Mouse (Mus musculus) limb, embryonic 14.5 days (tissue): ENCODE results near the gene Siglecf. TPM values are rescaled to one million over a fixed set of nuclear protein-coding genes. Genes with fewer than 3 reads are reported as not detected.

ENCODE experiments used
- ATAC-seq: fragments of 200-750 bp; cut with Nextera tagmentation; 2 replicates; pipeline ENCODE4 v1.8.0; 2017; ENCODE audit warnings: low read depth, moderate number of reproducible peaks, moderate TSS enrichment; ENCODE audit not compliant: low FRiP score
- DNase-seq: peaks from one replicate; pipeline ENCODE4 v3.0.0-alpha.2; 2015; ENCODE audit warnings: low spot score
- H3K27ac ChIP-seq: fragments of 300-500 bp; sonication (generic); replicated peaks from 2 replicates; pipeline ENCODE4 v1.5.1; 2014; ENCODE audit warnings: low read depth, mild to moderate bottlenecking, low read length, moderate library complexity, mixed read lengths
- H3K27me3 ChIP-seq: fragments of 300-500 bp; sonication (generic); 2 replicates; pipeline ENCODE4 v1.6.1; 2014; ENCODE audit warnings: low read length, mixed read lengths; ENCODE audit not compliant: control insufficient read depth, insufficient read depth
- H3K36me3 ChIP-seq: fragments of 300-500 bp; sonication (generic); 2 replicates; pipeline ENCODE4 v1.6.1; 2014; ENCODE audit warnings: mild to moderate bottlenecking, low read length, moderate library complexity, mixed read lengths; ENCODE audit not compliant: control insufficient read depth, insufficient read depth
- H3K4me1 ChIP-seq: fragments of 300-500 bp; sonication (generic); 2 replicates; pipeline ENCODE4 v1.6.1; 2014; ENCODE audit warnings: antibody characterized with exemption, low read length, mixed read lengths; ENCODE audit not compliant: control insufficient read depth, insufficient read depth
- H3K4me2 ChIP-seq: fragments of 300-500 bp; sonication (generic); replicated peaks from 2 replicates; pipeline ENCODE4 v1.6.1; 2014; ENCODE audit warnings: low read depth, mild to moderate bottlenecking, low read length, moderate library complexity; ENCODE audit not compliant: severe bottlenecking
- H3K4me3 ChIP-seq: fragments of 300-500 bp; sonication (generic); replicated peaks from 2 replicates; pipeline ENCODE4 v1.5.1; 2014; ENCODE audit warnings: low read length
- H3K9ac ChIP-seq: fragments of 300-500 bp; sonication (generic); 2 replicates; pipeline ENCODE4 v1.6.1; 2014; ENCODE audit warnings: mild to moderate bottlenecking, low read depth, low read length, moderate library complexity; ENCODE audit not compliant: severe bottlenecking
- H3K9me3 ChIP-seq: fragments of 300-500 bp; sonication (generic); 2 replicates; pipeline ENCODE4 v1.6.1; 2016; ENCODE audit warnings: low read length; ENCODE audit not compliant: control insufficient read depth
- POLR2A ChIP-seq: fragments of 200-500 bp; IDR thresholded peaks from 2 replicates; pipeline ENCODE4 v1.8.0; 2012; ENCODE audit warnings: inconsistent platforms, mild to moderate bottlenecking, moderate library complexity, borderline replicate concordance; ENCODE audit not compliant: insufficient read depth, insufficient read length; ENCODE audit errors: extremely low read depth
- WGBS: fragments of 180-500 bp; shearing (Covaris S2); extraction: QIAGEN DNeasy Blood & Tissue Kit; methylation state at CpG from one replicate; pipeline ENCODE4 v1.1.7; 2014; 5-methylcytosine and 5-hydroxymethylcytosine counted together
- polyA plus RNA-seq, 2 experiments: library from polyadenylated mRNA; depleted of rRNA in 1 of 2; stranded (reverse) in 1 of 2; unstranded in 1 of 2; fragments of >200 nt; fragmentation: Nextera tagmentation in 1 of 2; extraction: Ambion mirVana in 1 of 2; gene quantifications; 2 replicates each; pipeline versions ENCODE4 v1.2.1 to v1.2.3; 2012 to 2014

The Siglecf gene
- polyA plus RNA-seq, 2 experiments, result 0.19 to 0.28 TPM

DNA sequence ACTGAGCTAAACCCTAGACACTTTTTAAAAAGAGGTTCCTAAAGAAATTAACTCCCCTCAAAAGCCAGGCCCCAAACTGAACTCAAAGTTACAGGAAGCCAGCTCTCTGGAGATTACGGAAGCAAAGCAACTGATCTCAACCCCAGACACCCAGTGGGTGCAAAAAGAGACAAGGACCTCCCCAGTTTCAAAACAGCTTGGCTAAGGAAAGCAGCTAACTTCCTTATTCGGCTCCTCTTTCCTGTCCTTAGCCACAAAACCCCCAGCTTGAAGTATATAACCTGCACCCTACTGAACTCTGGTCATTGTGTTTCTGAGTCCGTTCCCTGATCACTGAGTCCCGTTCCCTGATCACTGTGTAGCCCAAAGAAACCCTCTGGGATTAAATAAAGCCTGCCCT, 2.0 kb downstream of the Siglecf start:
- H3K27ac ChIP-seq, result no peak overlapping the region
- WGBS, result 77% methylated on average over 4 of the region's 4 CpGs
- no peak overlapping the region for H3K9ac ChIP-seq
- DNase-seq (no peak), ATAC-seq (no peak)
- no peaks in the 10 kb centered on the region for H3K36me3 ChIP-seq
- H3K9me3 ChIP-seq, result no peaks in the 10 kb centered on the region
- H3K4me1 ChIP-seq, result no peaks in the 10 kb centered on the region
- TF ChIP-seq POLR2A, result no peak
- H3K4me2 ChIP-seq, result no peak overlapping the region
- H3K27me3 ChIP-seq, result no peaks in the 10 kb centered on the region
- no peak overlapping the region for H3K4me3 ChIP-seq

- DNase-seq (no peak), ATAC-seq (no peak)
- Histone ChIP-seq H3K4me1 (no peaks in the 10 kb centered on the region), H3K9me3 (no peaks in the 10 kb centered on the region), H3K4me3 (no peak overlapping the region), H3K9ac (no peak overlapping the region), H3K27me3 (no peaks in the 10 kb centered on the region), H3K4me2 (no peak overlapping the region), H3K27ac (no peak overlapping the region), H3K36me3 (no peaks in the 10 kb centered on the region)
- 89% methylated on average over 4 of the region's 4 CpGs for WGBS
- TF ChIP-seq POLR2A, result no peak
These were observed 2.6 kb downstream of the Siglecf start for GRCm38 (mm10) chr7:43353758-43354157.

DNA sequence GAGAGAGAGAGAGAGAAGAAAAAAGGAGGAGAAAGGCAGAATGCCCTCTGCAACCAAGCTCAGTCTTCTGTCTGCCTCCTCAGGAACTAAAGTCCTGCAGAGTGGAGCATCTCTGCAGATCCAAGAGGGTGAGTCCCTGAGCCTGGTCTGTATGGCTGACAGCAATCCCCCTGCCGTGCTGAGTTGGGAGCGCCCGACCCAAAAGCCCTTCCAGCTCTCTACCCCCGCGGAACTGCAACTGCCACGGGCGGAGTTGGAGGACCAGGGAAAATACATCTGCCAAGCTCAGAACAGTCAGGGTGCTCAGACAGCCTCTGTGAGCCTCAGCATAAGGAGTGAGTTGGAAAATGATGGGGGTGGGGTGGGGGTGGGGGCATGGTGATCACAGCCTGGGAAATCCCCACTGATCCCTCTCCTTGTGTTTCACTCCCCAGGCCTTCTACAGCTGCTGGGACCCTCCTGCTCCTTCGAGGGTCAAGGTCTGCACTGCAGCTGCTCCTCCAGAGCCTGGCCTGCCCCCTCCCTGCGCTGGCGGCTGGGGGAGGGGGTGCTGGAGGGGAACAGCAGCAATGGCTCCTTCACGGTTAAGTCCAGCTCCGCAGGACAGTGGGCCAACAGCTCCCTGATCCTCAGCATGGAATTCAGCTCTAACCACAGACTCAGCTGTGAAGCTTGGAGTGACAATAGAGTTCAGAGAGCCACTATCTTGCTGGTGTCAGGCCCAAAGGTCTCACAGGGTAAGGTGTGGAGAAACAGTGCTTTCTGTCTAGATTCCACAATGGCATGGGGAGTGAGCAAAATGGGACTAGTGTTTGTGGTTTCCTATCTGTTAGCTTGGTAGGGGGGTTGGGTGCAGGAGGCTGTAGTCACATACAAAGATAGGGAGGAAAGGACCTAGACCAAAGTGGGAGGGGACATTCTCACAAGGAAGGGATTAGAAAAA, 4.0 kb downstream of the Siglecf start:
- Histone ChIP-seq H3K9ac (no peak overlapping the region), H3K27ac (no peak overlapping the region), H3K4me1 (no peaks in the 10 kb centered on the region), H3K36me3 (no peaks in the 10 kb centered on the region), H3K4me3 (no peak overlapping the region), H3K9me3 (no peaks in the 10 kb centered on the region), H3K4me2 (no peak overlapping the region; the same call in 1 of the 2 replicates), H3K27me3 (no peaks in the 10 kb centered on the region)
- ATAC-seq, result peak; percentile 86
- 9% methylated on average over 10 of the region's 12 CpGs for WGBS
- no peak for TF ChIP-seq POLR2A
- DNase-seq, result no peak

DNA sequence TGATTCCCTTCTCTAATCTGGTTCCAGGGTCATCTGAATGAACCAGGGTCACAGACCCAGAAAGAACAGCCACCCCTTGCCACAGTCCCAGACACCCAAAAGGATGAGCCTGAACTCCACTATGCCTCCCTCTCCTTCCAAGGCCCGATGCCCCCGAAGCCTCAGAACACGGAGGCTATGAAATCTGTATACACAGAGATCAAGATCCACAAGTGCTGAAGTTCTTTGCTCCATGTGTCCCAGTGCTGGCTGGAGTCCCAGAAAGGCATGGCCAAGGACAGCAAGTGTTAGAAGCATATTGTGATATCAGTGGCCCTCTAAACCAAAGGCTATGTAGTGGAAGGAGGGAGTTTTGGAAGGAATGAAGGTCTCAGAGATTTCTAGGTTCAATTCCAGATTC, 7.4 kb downstream of the Siglecf start:
- DNase-seq (no peak), ATAC-seq (no peak)
- no peak for TF ChIP-seq POLR2A

GRCm38 (mm10) chr7:43361442-43361841, 10.3 kb downstream of the Siglecf start:
- no peaks in the 10 kb centered on the region for H3K4me1 ChIP-seq
- DNase-seq (no peak), ATAC-seq (no peak)
- no peak for TF ChIP-seq POLR2A
- H3K4me3 ChIP-seq, result no peak overlapping the region
- no peaks in the 10 kb centered on the region for H3K27me3 ChIP-seq
- H3K36me3 ChIP-seq, result no peaks in the 10 kb centered on the region
- no peak overlapping the region for H3K9ac ChIP-seq
- H3K9me3 ChIP-seq, result no peaks in the 10 kb centered on the region
- H3K4me2 ChIP-seq, result no peak overlapping the region
- no peak overlapping the region for H3K27ac ChIP-seq
- WGBS, result 77% methylated on average over 1 of the region's 1 CpGs

More for the DNA sequence above, 7.4 kb downstream of the Siglecf start:
- Histone ChIP-seq H3K9me3 (no peaks in the 10 kb centered on the region), H3K9ac (no peak overlapping the region), H3K27me3 (no peaks in the 10 kb centered on the region), H3K4me1 (no peaks in the 10 kb centered on the region), H3K4me3 (no peak overlapping the region), H3K4me2 (no peak overlapping the region), H3K27ac (no peak overlapping the region), H3K36me3 (no peaks in the 10 kb centered on the region)
- 81% methylated on average over 3 of the region's 3 CpGs for WGBS
